Mouse (Mus musculus) splenic B cell, adult 2 months (primary cell): ENCODE results near the gene Hdac11.
"Not testable (repeated sequence)": the region's sequence is repeated elsewhere in the genome, so short reads cannot be mapped to it uniquely, and the experiment has no call there.

Experiments used
- DNase-seq: peaks from one replicate; pipeline ENCODE4 v3.0.0-alpha.2; 2011; ENCODE audit warnings: low read depth, low spot score
- H3K27me3 ChIP-seq: 2 replicates; pipeline ENCODE4 v1.6.1; 2012; ENCODE audit warnings: mild to moderate bottlenecking, low read length, moderate library complexity, mixed read lengths; ENCODE audit not compliant: control insufficient read depth, poor library complexity, insufficient read depth, severe bottlenecking
- H3K36me3 ChIP-seq: 2 replicates; pipeline ENCODE4 v1.6.1; 2012; ENCODE audit warnings: mild to moderate bottlenecking, low read length, moderate library complexity, mixed read lengths; ENCODE audit not compliant: control insufficient read depth, poor library complexity, insufficient read depth, severe bottlenecking

Hdac11 gene

GRCm38 (mm10) chr6:91192421-91192820, 36.0 kb downstream of the Hdac11 start:
- Histone ChIP-seq H3K36me3 (no peaks in the 10 kb centered on the region), H3K27me3 (no peaks in the 10 kb centered on the region)
- no peak for DNase-seq

GRCm38 (mm10) chr6:91192851-91193545, 36.5 kb downstream of the Hdac11 start:
- Histone ChIP-seq H3K36me3 (no peaks in the 10 kb centered on the region), H3K27me3 (no peaks in the 10 kb centered on the region)
- DNase-seq: no peak

- DNase-seq: no peak
- H3K36me3 ChIP-seq: no peaks in the 10 kb centered on the region
- no peaks in the 10 kb centered on the region for H3K27me3 ChIP-seq
Observed at GRCm38 (mm10) chr6:91198456-91198855, 42.0 kb downstream of the Hdac11 start.

GRCm38 (mm10) chr6:91200429-91201188, 44.1 kb downstream of the Hdac11 start:
- no peak for DNase-seq
- Histone ChIP-seq H3K27me3 (no peaks in the 10 kb centered on the region), H3K36me3 (no peaks in the 10 kb centered on the region)

- Histone ChIP-seq H3K27me3 (no peaks in the 10 kb centered on the region), H3K36me3 (no peaks in the 10 kb centered on the region)
- DNase-seq: no peak
Observed at GRCm38 (mm10) chr6:91201881-91202341, 45.4 kb downstream of the Hdac11 start.

GRCm38 (mm10) chr6:91202571-91202970, 46.1 kb downstream of the Hdac11 start:
- H3K36me3 ChIP-seq: no peaks in the 10 kb centered on the region
- no peak for DNase-seq
- no peaks in the 10 kb centered on the region for H3K27me3 ChIP-seq

- DNase-seq: no peak
- H3K36me3 ChIP-seq: no peaks in the 10 kb centered on the region
- no peaks in the 10 kb centered on the region for H3K27me3 ChIP-seq
Observed at GRCm38 (mm10) chr6:91205346-91205745, 48.9 kb downstream of the Hdac11 start.

- Histone ChIP-seq H3K27me3 (no peaks in the 10 kb centered on the region), H3K36me3 (no peaks in the 10 kb centered on the region)
- no peak for DNase-seq
Observed at GRCm38 (mm10) chr6:91205791-91206190, 49.3 kb downstream of the Hdac11 start.

GRCm38 (mm10) chr6:91207491-91207890, 51.0 kb downstream of the Hdac11 start:
- Histone ChIP-seq H3K27me3 (no peaks in the 10 kb centered on the region), H3K36me3 (no peaks in the 10 kb centered on the region)
- DNase-seq: no peak

GRCm38 (mm10) chr6:91209780-91210179, 53.3 kb downstream of the Hdac11 start:
- Histone ChIP-seq H3K36me3 (no peaks in the 10 kb centered on the region), H3K27me3 (no peaks in the 10 kb centered on the region)
- DNase-seq: no peak

- H3K36me3 ChIP-seq: no peaks in the 10 kb centered on the region
- DNase-seq: no peak
- H3K27me3 ChIP-seq: no peaks in the 10 kb centered on the region
Observed at GRCm38 (mm10) chr6:91210852-91211251, 54.4 kb downstream of the Hdac11 start.

GRCm38 (mm10) chr6:91212155-91212554, 55.7 kb downstream of the Hdac11 start, which contains the start of gene Fbln2:
Fbln2 (plus strand) TSS chr6:91212455.
- not testable (repeated sequence) for DNase-seq, H3K27me3 ChIP-seq, H3K36me3 ChIP-seq

GRCm38 (mm10) chr6:91212571-91212970, 56.1 kb downstream of the Hdac11 start:
- H3K27me3 ChIP-seq: no peaks in the 10 kb centered on the region
- DNase-seq: no peak

GRCm38 (mm10) chr6:91213287-91214218, 57.1 kb downstream of the Hdac11 start:
- no peak for DNase-seq
- Histone ChIP-seq H3K36me3 (no peaks in the 10 kb centered on the region), H3K27me3 (no peaks in the 10 kb centered on the region)

More at GRCm38 (mm10) chr6:91212571-91212970, 56.1 kb downstream of the Hdac11 start:
- no peaks in the 10 kb centered on the region for H3K36me3 ChIP-seq
